Mouse (Mus musculus): ENCODE data around the gene Dusp1.

DNA sequence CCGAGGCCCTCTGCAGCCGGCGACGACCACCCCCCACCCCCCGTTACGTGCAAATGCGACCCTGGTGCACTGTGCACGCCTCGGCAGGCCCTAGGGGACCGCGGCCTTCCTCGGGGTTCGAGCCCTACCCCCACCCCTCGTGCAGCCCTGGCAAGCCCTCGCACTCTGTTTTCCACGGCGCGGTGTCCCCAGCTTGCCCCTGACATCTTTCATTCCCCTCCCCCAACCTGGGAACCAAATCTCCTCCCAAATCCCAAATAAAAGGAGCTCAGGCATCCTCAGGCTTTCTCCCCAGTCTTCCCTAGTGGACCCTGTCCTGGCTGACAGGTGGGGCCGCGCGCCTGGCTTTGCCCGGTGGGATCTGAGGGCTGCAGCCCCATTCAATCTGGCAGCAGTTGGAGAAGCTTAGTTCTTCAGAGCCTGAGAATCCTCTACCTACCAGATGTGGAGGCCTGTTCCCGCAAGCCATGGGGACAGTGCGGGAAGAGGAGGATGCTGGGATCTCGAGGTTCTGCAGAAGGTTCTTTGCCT, at the start of gene Dusp1:
- no peak for TF ChIP-seq CTCF (IDR thresholded peaks at IDR 0.05; ENCODE audit: control insufficient read depth, insufficient read depth, insufficient replicate concordance, low read depth, low read length)
- TF ChIP-seq POLR2A (IDR thresholded peaks at IDR 0.05; ENCODE audit: control insufficient read depth, low read depth, low read length), result no peak
